Mouse (Mus musculus): Measurements from ENCODE around the gene Plxnb3.

DNA sequence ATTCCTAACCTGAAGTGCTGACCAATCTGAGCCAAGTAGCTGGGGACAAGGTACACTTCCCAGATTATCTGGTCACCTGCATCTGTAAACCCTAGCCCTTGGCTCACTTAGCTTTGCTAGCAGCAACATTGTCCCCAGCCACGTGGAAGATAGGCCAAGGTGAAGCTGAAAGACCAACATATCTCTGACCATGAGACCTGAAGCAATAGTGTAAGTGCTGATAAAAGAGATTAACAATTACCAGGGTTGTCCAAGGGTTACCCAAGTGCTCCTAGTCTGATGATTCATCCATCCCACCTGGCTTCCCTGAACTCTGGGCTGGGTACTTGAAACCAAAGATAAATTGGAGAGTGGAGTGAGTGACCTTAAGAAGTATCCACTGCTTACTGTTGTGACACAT lies 26.0 kb upstream of the Plxnb3 start:
- TF ChIP-seq CTCF (IDR thresholded peaks at IDR 0.05; ENCODE audit: low read depth), result no peak
- TF ChIP-seq EP300 (IDR thresholded peaks at IDR 0.05; ENCODE audit: low read depth), result no peak

Measured in liver, postnatal 0 days (tissue).